Mouse (Mus musculus): ENCODE data around the gene Cntrob. TPM values are rescaled to one million over a fixed set of nuclear protein-coding genes. Genes with fewer than 3 reads are reported as not detected.

Gene Cntrob
- total RNA-seq, 2 experiments from 2014 or later, result 2.8 to 3.1 TPM

DNA sequence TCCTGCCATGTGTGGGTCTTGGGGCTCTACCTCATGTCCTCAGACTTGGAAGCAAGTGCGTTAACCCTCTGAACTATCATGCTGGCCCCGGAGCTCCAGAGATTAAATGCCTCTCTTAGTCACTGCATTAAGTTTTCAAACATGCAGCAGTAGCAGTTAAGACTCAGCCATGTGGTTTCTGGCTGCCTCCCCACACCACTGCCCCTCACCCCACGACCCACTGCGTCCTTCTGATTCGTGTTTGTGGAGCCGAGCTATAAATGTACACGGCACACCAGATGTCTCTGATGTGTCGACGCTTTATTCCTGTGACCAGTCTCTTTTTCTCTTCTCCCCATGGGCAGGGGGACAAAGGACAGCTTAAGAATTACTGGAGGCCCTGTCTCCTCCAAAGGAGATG is 70.4 kb downstream of the Cntrob start:
- no peak for DNase-seq
- intact Hi-C loops (cut with DNase I), result no loop called here

DNA sequence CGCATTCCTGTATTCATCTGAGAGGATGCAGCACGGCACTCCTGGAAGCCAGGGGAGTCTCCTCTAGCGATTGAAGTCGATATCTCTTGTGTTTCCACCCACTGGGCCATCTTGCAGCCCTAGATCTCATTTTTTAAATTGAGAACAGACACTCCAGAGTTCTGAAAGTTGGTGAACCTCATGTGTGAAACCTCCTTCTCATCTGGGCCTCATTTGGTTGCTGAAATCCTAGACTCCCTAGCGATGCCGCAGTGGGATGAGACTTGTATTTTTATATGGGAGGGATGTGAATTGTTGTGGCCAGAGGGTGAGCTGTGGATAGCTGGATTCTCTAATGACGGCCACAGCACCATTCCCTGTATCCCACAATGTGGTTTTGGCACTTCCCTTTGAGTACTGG is 71.6 kb downstream of the Cntrob start:
- DNase-seq, result no peak
- intact Hi-C loops (cut with DNase I), result no loop called here

DNA sequence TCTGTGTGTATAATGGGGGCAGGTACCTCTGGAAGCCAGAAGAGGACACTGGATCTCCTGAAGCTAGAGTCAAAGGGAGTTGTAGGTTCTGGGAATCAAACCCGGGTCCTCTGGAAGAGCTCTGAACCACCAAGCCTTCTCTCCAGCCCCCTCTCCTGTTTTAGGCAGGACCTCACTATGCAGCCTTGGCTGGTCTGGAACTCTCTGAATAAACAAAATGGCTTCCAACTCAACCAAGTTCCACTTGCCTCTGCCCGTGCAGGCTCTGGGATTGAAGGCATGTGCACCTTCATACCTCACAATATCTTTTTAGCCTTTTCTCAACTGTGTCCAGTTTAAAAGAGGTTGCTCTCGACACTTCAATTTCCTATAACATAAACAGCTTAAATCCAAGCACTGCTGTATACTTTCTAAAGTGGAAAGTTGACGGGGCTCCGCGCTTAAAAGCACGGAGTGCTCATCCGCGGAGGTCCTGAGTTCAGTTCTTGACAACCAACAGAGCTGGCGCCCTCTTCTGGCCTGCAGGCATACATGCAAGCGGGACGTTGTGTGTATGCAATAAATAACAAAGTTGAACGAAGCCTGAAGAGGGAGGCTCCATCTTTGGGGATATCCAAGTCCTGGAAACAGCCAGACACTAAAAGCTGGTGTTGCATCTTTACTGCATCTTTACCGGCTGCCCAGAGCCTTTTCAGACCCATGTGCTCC is 72.3 kb downstream of the Cntrob start:
- intact Hi-C loops (cut with DNase I), result no loop called here
- DNase-seq, result no peak

- no peak for DNase-seq
- intact Hi-C loops (cut with DNase I), result no loop called here
Measured at GRCm38 (mm10) chr11:69250106-69250505, 73.5 kb downstream of the Cntrob start.

Other genes with a start within 250 kb of the Cntrob start
- gene Vamp2, start 235.3 kb downstream of the Cntrob start, total RNA-seq (2021), result 10 to 100 TPM; 50.5 to 72.7 TPM
- 10 to 100 TPM; 34.2 to 82.1 TPM for gene Per1, start 228.6 kb downstream of the Cntrob start, total RNA-seq (2021)
- not detected for gene Hes7, start 203.4 kb downstream of the Cntrob start, total RNA-seq (2021)
- gene 9130213A22Rik, start 201.2 kb downstream of the Cntrob start, total RNA-seq (2021), result under 1 TPM in 1 of 2 experiments, not detected in 1; 0.22 TPM
- not detected for gene Aloxe3, start 197.9 kb downstream of the Cntrob start, total RNA-seq (2021)
- gene Alox12b, start 166.8 kb downstream of the Cntrob start, total RNA-seq (2021), result not detected
- gene Alox8, start 125.9 kb downstream of the Cntrob start, total RNA-seq (2021), result 1 to 10 TPM; 1.4 to 2.1 TPM
- 1 to 10 TPM; 1.5 to 1.7 TPM for gene Gucy2e, start 86.7 kb downstream of the Cntrob start, total RNA-seq (2021)
- 10 to 100 TPM; 54.3 to 60.1 TPM for gene Trappc1, start 205 bp upstream of the Cntrob start, total RNA-seq (2021)
- under 1 TPM in 1 of 2 experiments, not detected in 1; 0.28 TPM for gene Kcnab3, start 2.5 kb upstream of the Cntrob start, total RNA-seq (2021)
- gene Rnf227, start 16.7 kb upstream of the Cntrob start, total RNA-seq (2021), result under 1 TPM; 0.27 to 0.89 TPM
- gene Chd3, start 45.6 kb upstream of the Cntrob start, total RNA-seq (2021), result 10 to 100 TPM; 21.8 to 22.8 TPM
- gene Naa38, start 71.7 kb upstream of the Cntrob start, total RNA-seq (2021), result 100 to 1,000 TPM; 101 to 103 TPM
- 10 to 100 TPM; 29.6 to 31.8 TPM for gene Cyb5d1, start 71.9 kb upstream of the Cntrob start, total RNA-seq (2021)
- 10 to 100 TPM; 23.3 to 29.6 TPM for gene Tmem88, start 74.5 kb upstream of the Cntrob start, total RNA-seq (2021)
- gene Kdm6b, start 89.9 kb upstream of the Cntrob start, total RNA-seq (2021), result 10 to 100 TPM; 26.1 to 29.1 TPM
- gene Dnah2, start 225.3 kb upstream of the Cntrob start, total RNA-seq (2021), result under 1 TPM; 0.33 to 0.57 TPM
- 10 to 100 TPM; 77.4 to 98.0 TPM for gene Efnb3, start 236.4 kb upstream of the Cntrob start, total RNA-seq (2021)

Data from heart, postnatal 36 days (tissue).